Mouse (Mus musculus) liver, adult 2 months (tissue): ENCODE measurements around the gene Lmod1.

Experiments used
- CTCF ChIP-seq: fragments of 200-500 bp; IDR thresholded peaks from 2 replicates; pipeline ENCODE4 v1.5.1; 2011; ENCODE audit warnings: low read depth, low read length, control low read depth
- POLR2A ChIP-seq: fragments of 200-500 bp; IDR thresholded peaks from 2 replicates; pipeline ENCODE4 v1.6.1; 2011; ENCODE audit warnings: low read length, control low read depth; ENCODE audit not compliant: insufficient read depth; ENCODE audit errors: extremely low read depth

GRCm38 (mm10) chr1:135410967-135411366, 86.4 kb downstream of the Lmod1 start:
- no peak for TF ChIP-seq CTCF
- no peak for TF ChIP-seq POLR2A
